Mouse (Mus musculus): ENCODE results near the gene 2310034G01Rik. TPM values are rescaled to one million over a fixed set of nuclear protein-coding genes. Genes with fewer than 3 reads are reported as not detected.

2310034G01Rik gene
- polyA plus RNA-seq, 1 experiment from 2014 or later = 2.2 TPM

- Histone ChIP-seq H3K36me3 (ENCODE audit: poor library complexity, severe bottlenecking) (no peaks in the 10 kb centered on the region), H3K27me3 (peaks cover 35% of the 10 kb centered on the region), H3K4me2 (peak overlapping the region; percentile 93), H3K4me1 (peaks cover 25% of the 10 kb centered on the region), H3K27ac (no peak overlapping the region), H3K4me3 (peak overlapping the region; percentile 66), H3K9ac (peak overlapping the region; percentile 89), H3K9me3 (replicated peaks) (no peaks in the 10 kb centered on the region)
- WGBS = 21% methylated on average over 6 of the region's 6 CpGs
- peak; percentile 8; the same call in 1 of the 2 replicates for ATAC-seq
Observed at GRCm38 (mm10) chr19:46349550-46349949, 552 bp downstream of the 2310034G01Rik start.

- H3K27ac ChIP-seq = peak overlapping the region; percentile 77
- peaks cover 25% of the 10 kb centered on the region for H3K4me1 ChIP-seq
- no peaks in the 10 kb centered on the region for H3K9me3 ChIP-seq (replicated peaks)
- H3K27me3 ChIP-seq = peaks cover 37% of the 10 kb centered on the region
- H3K36me3 ChIP-seq (ENCODE audit: poor library complexity, severe bottlenecking) = no peaks in the 10 kb centered on the region
- peak overlapping the region; percentile 93 for H3K4me2 ChIP-seq
- WGBS = under 1% methylated on average over 78 of the region's 78 CpGs
- peak overlapping the region; percentile 66 for H3K4me3 ChIP-seq
- peak; percentile 95 for ATAC-seq
- H3K9ac ChIP-seq = peak overlapping the region; percentile 89
Observed at GRCm38 (mm10) chr19:46348761-46349458, 1.2 kb downstream of the 2310034G01Rik start.

- peaks cover 25% of the 10 kb centered on the region for H3K4me1 ChIP-seq
- WGBS = 30% methylated on average over 14 of the region's 14 CpGs
- no peak for ATAC-seq
Observed at GRCm38 (mm10) chr19:46347936-46348668, 2.0 kb downstream of the 2310034G01Rik start.

DNA sequence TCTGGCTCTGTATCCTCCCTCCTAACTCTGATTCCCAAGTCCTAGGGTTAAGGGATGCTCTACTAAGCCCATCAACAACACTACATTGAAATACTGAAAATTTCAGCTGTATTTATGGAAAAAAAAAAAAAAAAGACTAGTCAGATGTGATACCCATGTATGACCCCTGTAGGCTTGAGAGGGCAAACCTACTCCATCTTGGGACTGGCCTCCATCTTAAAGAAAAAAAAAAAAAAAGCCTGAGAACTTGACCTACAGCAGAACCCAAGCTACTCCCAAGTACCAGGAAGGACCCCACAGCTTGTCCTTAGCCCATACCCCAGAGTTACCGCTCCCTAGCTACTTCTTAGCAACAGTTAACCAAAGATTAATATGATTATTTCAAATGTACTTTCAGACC lies 3.0 kb downstream of the 2310034G01Rik start:
- ATAC-seq = no peak
- WGBS = 97% methylated on average over 1 of the region's 1 CpGs
- Histone ChIP-seq H3K4me1 (peaks cover 25% of the 10 kb centered on the region), H3K9me3 (replicated peaks) (no peaks in the 10 kb centered on the region), H3K27me3 (peaks cover 43% of the 10 kb centered on the region), H3K4me2 (no peak overlapping the region), H3K27ac (no peak overlapping the region), H3K36me3 (ENCODE audit: poor library complexity, severe bottlenecking) (no peaks in the 10 kb centered on the region), H3K9ac (no peak overlapping the region), H3K4me3 (no peak overlapping the region)

More at GRCm38 (mm10) chr19:46347936-46348668, 2.0 kb downstream of the 2310034G01Rik start:
- peak overlapping the region; percentile 77 for H3K27ac ChIP-seq
- peak overlapping the region; percentile 89 for H3K9ac ChIP-seq
- H3K4me3 ChIP-seq = peak overlapping the region; percentile 66
- H3K4me2 ChIP-seq = peak overlapping the region; percentile 93
- peaks cover 43% of the 10 kb centered on the region for H3K27me3 ChIP-seq
- H3K9me3 ChIP-seq (replicated peaks) = no peaks in the 10 kb centered on the region
- H3K36me3 ChIP-seq (ENCODE audit: poor library complexity, severe bottlenecking) = no peaks in the 10 kb centered on the region

DNA sequence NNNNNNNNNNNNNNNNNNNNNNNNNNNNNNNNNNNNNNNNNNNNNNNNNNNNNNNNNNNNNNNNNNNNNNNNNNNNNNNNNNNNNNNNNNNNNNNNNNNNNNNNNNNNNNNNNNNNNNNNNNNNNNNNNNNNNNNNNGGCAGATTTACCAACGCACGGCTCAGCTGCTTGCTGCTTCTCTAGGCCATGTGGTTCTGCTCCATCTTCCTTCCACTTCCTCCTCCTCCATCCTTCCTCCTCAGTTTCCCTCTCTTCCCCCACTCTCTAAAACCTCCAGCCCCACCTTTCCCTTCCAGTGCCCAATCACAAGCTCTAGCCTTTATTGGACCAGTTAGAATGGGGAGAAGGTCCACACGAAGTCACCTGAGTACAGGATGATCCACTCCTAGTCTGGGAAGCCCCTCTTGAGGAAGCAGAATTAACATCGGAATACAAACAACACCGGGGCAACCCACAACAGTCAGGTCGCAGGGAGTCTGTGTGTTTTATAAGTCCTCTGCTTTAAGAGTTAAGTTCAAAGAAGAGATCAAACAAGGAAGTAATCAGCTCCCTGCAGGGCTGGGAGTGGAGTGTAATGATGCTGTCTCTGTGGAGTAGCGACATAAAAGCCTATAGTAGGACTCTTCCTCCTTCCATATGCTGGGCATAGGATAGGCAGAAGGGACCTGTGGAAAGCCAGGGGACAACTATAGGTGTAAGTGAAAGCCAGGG lies 5.2 kb downstream of the 2310034G01Rik start:
- Histone ChIP-seq H3K9me3 (replicated peaks) (no peaks in the 10 kb centered on the region), H3K36me3 (ENCODE audit: poor library complexity, severe bottlenecking) (no peaks in the 10 kb centered on the region), H3K4me2 (no peak overlapping the region), H3K4me1 (peaks cover 19% of the 10 kb centered on the region), H3K9ac (no peak overlapping the region), H3K27ac (no peak overlapping the region), H3K4me3 (no peak overlapping the region), H3K27me3 (peaks cover 24% of the 10 kb centered on the region)
- 25% methylated on average over 7 of the region's 7 CpGs for WGBS
- ATAC-seq = no peak

GRCm38 (mm10) chr19:46339287-46339971 lies 10.7 kb downstream of the 2310034G01Rik start:
- peak; percentile 30 for ATAC-seq
- Histone ChIP-seq H3K36me3 (ENCODE audit: poor library complexity, severe bottlenecking) (no peaks in the 10 kb centered on the region), H3K27me3 (peaks cover 7% of the 10 kb centered on the region; the same call in 1 of the 2 replicates), H3K4me1 (peaks cover 22% of the 10 kb centered on the region), H3K9ac (0 out of 2 replicates have a peak overlapping the region, but pooled peaks have one; percentile 0), H3K4me2 (peak overlapping the region; percentile 81), H3K4me3 (no peak overlapping the region), H3K9me3 (replicated peaks) (no peaks in the 10 kb centered on the region), H3K27ac (peak overlapping the region; percentile 41)
- WGBS = 65% methylated on average over 7 of the region's 7 CpGs

DNA sequence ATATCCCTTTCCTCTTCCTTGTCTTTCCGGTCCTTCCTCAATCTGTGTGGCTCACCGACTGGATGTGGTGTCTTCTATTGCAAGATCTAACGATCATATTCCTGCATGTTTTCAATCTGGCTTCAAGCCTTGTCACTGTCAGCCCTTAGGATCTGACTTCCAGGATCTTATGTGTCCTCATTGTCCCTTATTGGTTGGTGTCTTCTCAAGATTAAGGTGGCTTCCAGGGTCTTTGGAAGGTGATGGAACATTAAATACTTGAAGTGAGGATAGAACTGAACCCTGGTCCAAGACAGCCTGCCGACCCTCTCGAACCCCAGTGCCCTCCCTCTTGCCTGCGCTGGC lies 11.2 kb downstream of the 2310034G01Rik start:
- no peaks in the 10 kb centered on the region for H3K36me3 ChIP-seq (ENCODE audit: poor library complexity, severe bottlenecking)
- H3K9ac ChIP-seq = peak overlapping the region; percentile 50; the same call in 1 of the 2 replicates
- H3K4me1 ChIP-seq = peaks cover 22% of the 10 kb centered on the region
- H3K4me2 ChIP-seq = peak overlapping the region; percentile 81
- H3K4me3 ChIP-seq = peak overlapping the region; percentile 70
- 54% methylated on average over 6 of the region's 6 CpGs for WGBS
- ATAC-seq = no peak; the same call in 1 of the 2 replicates
- no peaks in the 10 kb centered on the region for H3K9me3 ChIP-seq (replicated peaks)
- H3K27me3 ChIP-seq = peaks cover 5% of the 10 kb centered on the region; the same call in 1 of the 2 replicates
- peak overlapping the region; percentile 41 for H3K27ac ChIP-seq

- Histone ChIP-seq H3K4me3 (peak within 1 kb of the TSS; percentile 70), H3K9ac (peak within 1 kb of the TSS; percentile 81), H3K4me1 (peaks cover 22% of the 10 kb centered on the region), H3K27me3 (0 out of 2 replicates have a peak, but pooled peaks cover under 1% of the 10 kb centered on the region), H3K36me3 (ENCODE audit: poor library complexity, severe bottlenecking) (no peaks in the 10 kb centered on the region), H3K4me2 (peak within 1 kb of the TSS; percentile 81), H3K27ac (peak within 1 kb of the TSS; percentile 42), H3K9me3 (replicated peaks) (no peaks in the 10 kb centered on the region)
- WGBS = under 1% methylated on average over 31 of the region's 31 CpGs
- peak; percentile 92 for ATAC-seq
Observed at GRCm38 (mm10) chr19:46338331-46338936, 11.7 kb downstream of the 2310034G01Rik start, which contains the start of gene Cuedc2. Gene Cuedc2, minus strand, starts transcription at chr19:46338702.

- Histone ChIP-seq H3K9ac (peak overlapping the region; percentile 81), H3K27ac (peak overlapping the region; percentile 42; the same call in 1 of the 2 replicates), H3K4me3 (peak overlapping the region; percentile 70), H3K4me1 (peaks cover 25% of the 10 kb centered on the region), H3K4me2 (peak overlapping the region; percentile 81), H3K27me3 (no peaks in the 10 kb centered on the region), H3K9me3 (replicated peaks) (no peaks in the 10 kb centered on the region), H3K36me3 (ENCODE audit: poor library complexity, severe bottlenecking) (0 out of 2 replicates have a peak, but pooled peaks cover under 1% of the 10 kb centered on the region)
- 27% methylated on average over 15 of the region's 15 CpGs for WGBS
- no peak for ATAC-seq
Observed at GRCm38 (mm10) chr19:46337719-46338330, 12.3 kb downstream of the 2310034G01Rik start.

- H3K4me1 ChIP-seq = peaks cover 34% of the 10 kb centered on the region
- H3K4me2 ChIP-seq = no peak overlapping the region
- H3K9ac ChIP-seq = no peak overlapping the region
- no peaks in the 10 kb centered on the region for H3K9me3 ChIP-seq (replicated peaks)
- ATAC-seq = no peak
- peaks cover 30% of the 10 kb centered on the region for H3K36me3 ChIP-seq (ENCODE audit: poor library complexity, severe bottlenecking)
- 97% methylated on average over 3 of the region's 3 CpGs for WGBS
- H3K27ac ChIP-seq = no peak overlapping the region
- H3K27me3 ChIP-seq = no peaks in the 10 kb centered on the region
- no peak overlapping the region for H3K4me3 ChIP-seq
Observed at GRCm38 (mm10) chr19:46333906-46334305, 16.2 kb downstream of the 2310034G01Rik start.

Measured in forebrain, embryonic 13.5 days (tissue).